Mouse (Mus musculus): ENCODE measurements around the gene Ccdc24.

DNA sequence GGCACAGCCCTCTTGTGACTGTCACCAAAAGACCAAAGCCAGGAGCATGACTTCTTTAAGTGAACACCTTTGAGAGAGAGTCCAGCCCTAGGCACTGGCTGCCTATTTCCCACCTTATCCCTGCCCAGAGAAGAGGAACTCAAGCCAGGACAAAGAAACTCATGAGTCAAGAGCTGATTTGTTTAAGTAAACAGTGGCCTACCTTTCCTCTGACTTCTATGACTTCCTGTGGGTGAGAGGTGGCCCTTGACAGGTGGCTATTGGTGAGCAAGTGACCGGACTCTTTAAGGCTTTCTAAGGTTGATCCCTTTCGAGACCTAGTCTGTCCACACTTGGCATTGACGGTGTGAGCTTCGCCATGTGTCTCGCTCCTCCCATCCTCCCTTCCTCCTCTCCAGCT is 31.5 kb downstream of the Ccdc24 start:
- TF ChIP-seq CTCF (IDR thresholded peaks at IDR 0.05; ENCODE audit: borderline replicate concordance, control insufficient read depth, extremely low read depth, insufficient read depth, low read length, poor library complexity): no peak
- no peak for TF ChIP-seq POLR2A (IDR thresholded peaks at IDR 0.05; ENCODE audit: control insufficient read depth, extremely low read depth, insufficient read depth, low read length, poor library complexity)

Data from thymus, adult 2 months (tissue).